Comparison of ENCODE assay signal across 9 mouse cellular contexts in the genomic region with DNA sequence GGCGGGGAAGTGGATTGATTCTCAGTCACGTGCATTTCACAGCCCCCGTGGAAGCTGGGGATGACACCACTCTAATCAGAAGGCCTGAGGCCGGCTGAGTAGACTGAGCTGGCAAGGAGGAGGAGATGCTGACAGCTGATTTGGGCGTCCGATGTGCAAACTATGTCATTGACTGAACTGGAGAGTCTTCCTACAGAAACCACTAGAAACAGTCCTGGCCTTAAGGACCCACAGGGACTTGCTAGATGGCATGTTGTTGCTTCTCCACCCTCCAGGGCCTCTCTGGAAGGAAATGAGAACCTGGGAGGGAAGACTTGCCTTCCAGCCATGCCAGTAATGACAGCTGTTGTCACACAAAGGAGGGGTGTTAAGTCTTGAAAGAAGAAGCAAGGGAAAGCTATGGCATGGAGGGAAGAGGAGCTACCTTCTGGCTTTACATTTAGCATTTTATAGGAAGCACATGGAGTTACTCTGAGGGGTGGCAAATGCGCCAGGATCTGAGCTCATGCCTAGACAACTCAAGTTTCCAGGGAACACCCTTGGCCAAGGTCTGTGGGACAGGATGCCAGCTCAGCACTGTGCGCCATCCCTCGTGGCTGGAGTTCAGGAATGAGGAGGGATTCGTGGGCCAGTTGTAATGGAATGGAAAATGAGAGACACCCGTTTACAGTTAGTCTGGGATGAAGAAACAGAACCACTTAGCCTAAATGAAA.
A peak's percentile ranks its signal among the peaks of the same experiment; 100 is the strongest.
DNase-seq lines count a peak whose midpoint lies in the region; ATAC-seq and TF ChIP-seq lines count a peak whose summit lies in the region.
"Had no signal": no experiment of that assay in that cellular context is flagged by ENCODE, and none has a peak within 500 bp of the region (broad histone marks: within the 10 kb centered on the region; RNA-seq: fewer than 3 reads in every experiment).

No protein-coding gene starts in this region.

- peaks cover 14% of the 10 kb centered on the region for H3K4me1 ChIP-seq in kidney, postnatal 0 days (replicated peaks; ENCODE audit: insufficient read depth, low read length)
- 0 out of 2 replicates have a peak, but pooled peaks cover 5% of the 10 kb centered on the region for H3K4me1 ChIP-seq in brown adipose tissue, adult 24 weeks (ENCODE audit: control insufficient read depth, insufficient read depth, insufficient read length, low read length)
- H3K4me1 ChIP-seq in lung, postnatal 0 days (ENCODE audit: insufficient read depth, low read depth, low read length) = peaks cover 16% of the 10 kb centered on the region; the same call in 1 of the 2 replicates
- peaks cover 17% of the 10 kb centered on the region for H3K4me1 ChIP-seq in intestine, embryonic 16.5 days (ENCODE audit: control insufficient read depth, insufficient read depth, low read length)

- H3K27me3 ChIP-seq in kidney, postnatal 0 days (ENCODE audit: insufficient read depth, low read length) = no peaks in the 10 kb centered on the region
- H3K27me3 ChIP-seq in lung, postnatal 0 days (replicated peaks; ENCODE audit: insufficient read depth, low read length) = no peaks in the 10 kb centered on the region
- no peaks in the 10 kb centered on the region for H3K27me3 ChIP-seq in intestine, embryonic 16.5 days (replicated peaks; ENCODE audit: control insufficient read depth, insufficient read depth, low read length)

- WGBS in kidney, postnatal 0 days = 66% methylated on average over 11 of the region's 11 CpGs
- WGBS in lung, postnatal 0 days = 60% methylated on average over 11 of the region's 11 CpGs
- 71% methylated on average over 11 of the region's 11 CpGs for WGBS in intestine, embryonic 16.5 days

- H3K4me3 ChIP-seq in kidney, postnatal 0 days (replicated peaks; ENCODE audit: low read depth, low read length) = no peak overlapping the region
- H3K4me3 ChIP-seq in brown adipose tissue, adult 24 weeks (ENCODE audit: insufficient read depth, low read depth, low read length) = no peak overlapping the region
- no peak overlapping the region for H3K4me3 ChIP-seq in lung, postnatal 0 days (ENCODE audit: low read depth, low read length)
- H3K4me3 ChIP-seq in intestine, embryonic 16.5 days (ENCODE audit: low read length) = no peak overlapping the region

- H3K9me3 ChIP-seq in kidney, postnatal 0 days (replicated peaks; ENCODE audit: low read length) = no peaks in the 10 kb centered on the region
- no peaks in the 10 kb centered on the region for H3K9me3 ChIP-seq in lung, postnatal 0 days (ENCODE audit: low read length)
- H3K9me3 ChIP-seq in intestine, embryonic 16.5 days (ENCODE audit: control insufficient read depth, low read length) = no peaks in the 10 kb centered on the region

- TF ChIP-seq CTCF in kidney, postnatal 0 days (IDR thresholded peaks at IDR 0.05; ENCODE audit: low read depth) = no peak
- TF ChIP-seq CTCF in lung, postnatal 0 days (IDR thresholded peaks at IDR 0.05) = no peak

- no peak for DNase-seq in kidney, postnatal 0 days (ENCODE audit: low spot score)
- DNase-seq in kidney, postnatal 10 days = no peak
- DNase-seq in gastrocnemius, postnatal 14 days = peak; percentile 69
- no peak for DNase-seq in lung, postnatal 0 days (ENCODE audit: low spot score)
- no peak for DNase-seq in thymus, postnatal 14 days
- DNase-seq: thymus, postnatal 4 days had no signal

- ATAC-seq in kidney, postnatal 0 days (replicated peaks; ENCODE audit: low FRiP score, low read depth) = no peak
- ATAC-seq in lung, postnatal 0 days = peak; percentile 59
- ATAC-seq in megakaryocyte-erythroid progenitor cell, adult 5-6 weeks (replicated peaks; ENCODE audit: low FRiP score, low TSS enrichment, poor library complexity, severe bottlenecking) = no peak
- no peak; the same call in 1 of the 2 replicates for ATAC-seq in intestine, embryonic 16.5 days

- H3K27ac ChIP-seq in kidney, postnatal 0 days = peak overlapping the region; percentile 10; the same call in 1 of the 2 replicates
- 0 out of 2 replicates have a peak overlapping the region, but pooled peaks have one; percentile 2 for H3K27ac ChIP-seq in brown adipose tissue, adult 24 weeks (replicated peaks; ENCODE audit: low read depth, low read length)
- peak overlapping the region; percentile 59; the same call in 1 of the 2 replicates for H3K27ac ChIP-seq in lung, postnatal 0 days (ENCODE audit: low read length)
- H3K27ac ChIP-seq in intestine, embryonic 16.5 days (ENCODE audit: low read length) = no peak overlapping the region

- intact Hi-C loops in gastrocnemius, postnatal 14 days (cut with DNase I; ENCODE audit: low total_unique reads) = no loop called here

- H3K36me3 ChIP-seq in kidney, postnatal 0 days (ENCODE audit: insufficient read depth, low read length) = no peaks in the 10 kb centered on the region
- H3K36me3 ChIP-seq in lung, postnatal 0 days (ENCODE audit: insufficient read depth, low read length) = no peaks in the 10 kb centered on the region
- no peaks in the 10 kb centered on the region for H3K36me3 ChIP-seq in intestine, embryonic 16.5 days (ENCODE audit: control insufficient read depth, insufficient read depth, low read length)

- no peak overlapping the region for H3K9ac ChIP-seq in kidney, postnatal 0 days (ENCODE audit: low read depth, low read length)
- no peak overlapping the region for H3K9ac ChIP-seq in lung, postnatal 0 days (replicated peaks; ENCODE audit: low read depth)
- no peak overlapping the region for H3K9ac ChIP-seq in intestine, embryonic 16.5 days (ENCODE audit: low read depth, low read length)

- no peak overlapping the region for H3K4me2 ChIP-seq in kidney, postnatal 0 days (ENCODE audit: low read length)
- no peak overlapping the region for H3K4me2 ChIP-seq in lung, postnatal 0 days (replicated peaks; ENCODE audit: low read depth, low read length)
- H3K4me2 ChIP-seq in intestine, embryonic 16.5 days (ENCODE audit: low read depth, low read length) = no peak overlapping the region

- TF ChIP-seq EP300 in lung, postnatal 0 days (IDR thresholded peaks at IDR 0.05) = no peak
